Comparison of ENCODE assay signal across 18 mouse cellular contexts in genomic region chr10:14004769-14005517, GRCm38 (mm10). TPM values are rescaled to one million over a fixed set of nuclear protein-coding genes. Genes with fewer than 3 reads are reported as not detected.
DNase-seq lines count a peak whose midpoint lies in the region; ATAC-seq and TF ChIP-seq lines count a peak whose summit lies in the region.
"Had no signal": no experiment of that assay in that cellular context is flagged by ENCODE, and none has a peak within 500 bp of the region (broad histone marks: within the 10 kb centered on the region; RNA-seq: fewer than 3 reads in every experiment).

No protein-coding gene starts in this region.

- no peaks in the 10 kb centered on the region for H3K9me3 ChIP-seq in hindbrain, embryonic 13.5 days
- no peaks in the 10 kb centered on the region for H3K9me3 ChIP-seq in hindbrain, embryonic 11.5 days (ENCODE audit: control insufficient read depth, low read length)
- H3K9me3 ChIP-seq in forebrain, embryonic 16.5 days (ENCODE audit: control insufficient read depth, low read length) = no peaks in the 10 kb centered on the region
- H3K9me3 ChIP-seq in midbrain, postnatal 0 days (ENCODE audit: low read length) = no peaks in the 10 kb centered on the region
- H3K9me3 ChIP-seq: G1E; heart, embryonic 10.5 days had no signal

- no peak for DNase-seq in hindbrain, embryonic 11.5 days (ENCODE audit: low spot score)
- peak; percentile 44 for DNase-seq in MN1 (ENCODE audit: low spot score)
- DNase-seq in midbrain, postnatal 0 days (ENCODE audit: low spot score) = no peak
- no peak for DNase-seq in embryo, embryonic 10.5 days (ENCODE audit: low spot score)
- DNase-seq in ovary, postnatal 10 days (ENCODE audit: low spot score) = no peak
- DNase-seq: cerebellum, postnatal 10 days; embryo, embryonic 11 days; gastrocnemius, postnatal 36 days; layer of hippocampus, postnatal 36 days; liver; lung, adult 18-20 months; right cerebral cortex, adult 18-20 months; thymus, adult 2 months had no signal

- 0 out of 2 replicates have a peak, but pooled peaks have one; percentile 49 for ATAC-seq in hindbrain, embryonic 13.5 days (ENCODE audit: low FRiP score)
- ATAC-seq in hindbrain, embryonic 11.5 days (ENCODE audit: low FRiP score) = no peak
- peak; percentile 49; the same call in 1 of the 2 replicates for ATAC-seq in forebrain, embryonic 16.5 days
- ATAC-seq in midbrain, postnatal 0 days (ENCODE audit: low FRiP score) = peak; percentile 68
- ATAC-seq: intestine, postnatal 0 days had no signal

- H3K4me3 ChIP-seq in hindbrain, embryonic 13.5 days = no peak overlapping the region
- H3K4me3 ChIP-seq in hindbrain, embryonic 11.5 days (ENCODE audit: low read depth, low read length) = no peak overlapping the region
- H3K4me3 ChIP-seq in forebrain, embryonic 16.5 days (replicated peaks; ENCODE audit: low read length) = no peak overlapping the region
- no peak overlapping the region for H3K4me3 ChIP-seq in midbrain, postnatal 0 days (ENCODE audit: low read depth, low read length)
- H3K4me3 ChIP-seq: heart, embryonic 10.5 days had no signal

- no peaks in the 10 kb centered on the region for H3K27me3 ChIP-seq in hindbrain, embryonic 13.5 days
- no peaks in the 10 kb centered on the region for H3K27me3 ChIP-seq in hindbrain, embryonic 11.5 days (ENCODE audit: control insufficient read depth, insufficient read depth, low read length)
- H3K27me3 ChIP-seq in forebrain, embryonic 16.5 days (replicated peaks; ENCODE audit: control insufficient read depth, insufficient read depth, low read length) = no peaks in the 10 kb centered on the region
- no peaks in the 10 kb centered on the region for H3K27me3 ChIP-seq in midbrain, postnatal 0 days (ENCODE audit: insufficient read depth, low read length)

- no peak for TF ChIP-seq CTCF in midbrain, postnatal 0 days (IDR thresholded peaks at IDR 0.05)

- H3K9ac ChIP-seq in hindbrain, embryonic 13.5 days = no peak overlapping the region
- H3K9ac ChIP-seq in hindbrain, embryonic 11.5 days (ENCODE audit: low read depth, low read length) = no peak overlapping the region
- H3K9ac ChIP-seq in forebrain, embryonic 16.5 days (replicated peaks; ENCODE audit: low read depth, low read length) = no peak overlapping the region
- H3K9ac ChIP-seq in midbrain, postnatal 0 days (replicated peaks; ENCODE audit: low read length, poor library complexity, severe bottlenecking) = no peak overlapping the region

- no peak overlapping the region for H3K27ac ChIP-seq in hindbrain, embryonic 13.5 days
- no peak overlapping the region for H3K27ac ChIP-seq in hindbrain, embryonic 11.5 days (ENCODE audit: low read depth, low read length)
- no peak overlapping the region for H3K27ac ChIP-seq in forebrain, embryonic 16.5 days (ENCODE audit: low read length)
- no peak overlapping the region for H3K27ac ChIP-seq in midbrain, postnatal 0 days (ENCODE audit: low read depth, low read length)
- H3K27ac ChIP-seq: heart, embryonic 10.5 days had no signal

- WGBS in hindbrain, embryonic 13.5 days = 50% methylated on average over 4 of the region's 4 CpGs
- 67% methylated on average over 4 of the region's 4 CpGs for WGBS in hindbrain, embryonic 11.5 days
- 43% methylated on average over 4 of the region's 4 CpGs for WGBS in forebrain, embryonic 16.5 days
- WGBS in midbrain, postnatal 0 days = 43% methylated on average over 4 of the region's 4 CpGs

- H3K36me3 ChIP-seq in hindbrain, embryonic 13.5 days = no peaks in the 10 kb centered on the region
- H3K36me3 ChIP-seq in hindbrain, embryonic 11.5 days (ENCODE audit: control insufficient read depth, insufficient read depth, low read length) = no peaks in the 10 kb centered on the region
- H3K36me3 ChIP-seq in forebrain, embryonic 16.5 days (ENCODE audit: control insufficient read depth, insufficient read depth) = no peaks in the 10 kb centered on the region
- no peaks in the 10 kb centered on the region for H3K36me3 ChIP-seq in midbrain, postnatal 0 days (ENCODE audit: insufficient read depth, low read length)
- H3K36me3 ChIP-seq: G1E; heart, embryonic 10.5 days had no signal

- H3K4me2 ChIP-seq in hindbrain, embryonic 13.5 days = no peak overlapping the region
- no peak overlapping the region for H3K4me2 ChIP-seq in hindbrain, embryonic 11.5 days (replicated peaks; ENCODE audit: low read depth, low read length)
- no peak overlapping the region for H3K4me2 ChIP-seq in forebrain, embryonic 16.5 days (ENCODE audit: low read length)
- no peak overlapping the region for H3K4me2 ChIP-seq in midbrain, postnatal 0 days (ENCODE audit: low read depth, low read length, poor library complexity, severe bottlenecking)

- peaks cover 16% of the 10 kb centered on the region for H3K4me1 ChIP-seq in hindbrain, embryonic 13.5 days (replicated peaks)
- H3K4me1 ChIP-seq in hindbrain, embryonic 11.5 days (replicated peaks; ENCODE audit: control insufficient read depth, insufficient read depth, low read length) = no peaks in the 10 kb centered on the region
- peaks cover 5% of the 10 kb centered on the region for H3K4me1 ChIP-seq in forebrain, embryonic 16.5 days (replicated peaks; ENCODE audit: control insufficient read depth, insufficient read depth, low read length)
- H3K4me1 ChIP-seq in midbrain, postnatal 0 days (ENCODE audit: insufficient read depth, low read length) = 0 out of 2 replicates have a peak, but pooled peaks cover 3% of the 10 kb centered on the region
- H3K4me1 ChIP-seq: heart, embryonic 10.5 days had no signal

RNA-seq across cellular contexts. Expression of gene Hivep2, which starts 39.1 kb away (rescaled TPM):
- 7.0 and 7.6 TPM in 2 replicates for polyA plus RNA-seq in hindbrain, embryonic 13.5 days (2015; fragmentation: Nextera tagmentation; extraction: Ambion mirVana)
- polyA plus RNA-seq in hindbrain, embryonic 11.5 days (2014; fragmentation: Nextera tagmentation; extraction: Ambion mirVana) = 6.2 and 8.9 TPM in 2 replicates
- 31.0 and 36.3 TPM in 2 replicates for polyA plus RNA-seq in forebrain, embryonic 16.5 days (2015; fragmentation: Nextera tagmentation; extraction: Ambion mirVana)
- 37.5 and 40.9 TPM in 2 replicates for total RNA-seq in midbrain, postnatal 0 days (2014; rRNA removed)
- polyA plus RNA-seq in midbrain, postnatal 0 days (2015; fragmentation: Nextera tagmentation; extraction: Ambion mirVana) = 10.6 and 10.8 TPM in 2 replicates
- polyA plus RNA-seq: G1E had no signal
